Mouse (Mus musculus) left cerebral cortex, postnatal 25 days (tissue): ENCODE data around the gene Btnl2. TPM values are rescaled to one million over a fixed set of nuclear protein-coding genes. Genes with fewer than 3 reads are reported as not detected.
"Not testable (repeated sequence)": the region's sequence is repeated elsewhere in the genome, so short reads cannot be mapped to it uniquely, and the experiment has no call there.

Source experiments
- DNase-seq, 2 experiments: peaks; one replicate each; pipeline ENCODE4 v3.0.0; 2022; ENCODE audit warnings: low spot score in 2 of 2, mixed read lengths in 1 of 2
- intact Hi-C: fragments of 180-260 bp; cut with DNase I; formaldehyde crosslinking; loops from one replicate; pipeline ENCODE4 v1.15.1; 2025
- total RNA-seq, 2 experiments: library from RNA; stranded (reverse); gene quantifications; 2 replicates each; pipeline ENCODE4 v1.2.3; 2021

Btnl2 gene
- total RNA-seq, result under 1 TPM; 0.71 to 0.73 TPM

DNA sequence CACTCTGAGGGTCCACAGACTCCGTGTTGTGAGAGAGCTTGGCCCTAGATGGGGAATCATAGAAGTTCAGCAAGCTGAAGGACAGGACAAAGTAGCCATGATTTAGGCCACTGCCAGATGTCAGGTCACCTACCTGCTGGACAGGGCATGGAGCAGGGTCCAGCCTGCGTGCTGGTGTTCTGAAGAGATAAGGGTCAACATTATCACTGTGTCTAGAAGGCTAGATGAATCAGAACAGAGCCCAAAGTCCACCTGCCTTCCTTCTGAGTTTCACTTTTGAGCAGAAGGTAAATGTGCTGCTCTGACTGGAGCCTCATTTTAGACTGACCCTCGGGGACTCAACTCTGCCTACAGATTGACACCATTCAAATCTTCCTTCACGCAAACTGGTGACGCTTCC lies at the start of gene Btnl2:
TSS of gene Btnl2 (plus strand) at position 284 of the 400 bp plus-strand sequence.
- DNase-seq, result no peak
- intact Hi-C loops, result loop anchor here (5.0 kb wide), 1 partner anchor 182 kb away; no protein-coding TSS in a partner anchor

DNA sequence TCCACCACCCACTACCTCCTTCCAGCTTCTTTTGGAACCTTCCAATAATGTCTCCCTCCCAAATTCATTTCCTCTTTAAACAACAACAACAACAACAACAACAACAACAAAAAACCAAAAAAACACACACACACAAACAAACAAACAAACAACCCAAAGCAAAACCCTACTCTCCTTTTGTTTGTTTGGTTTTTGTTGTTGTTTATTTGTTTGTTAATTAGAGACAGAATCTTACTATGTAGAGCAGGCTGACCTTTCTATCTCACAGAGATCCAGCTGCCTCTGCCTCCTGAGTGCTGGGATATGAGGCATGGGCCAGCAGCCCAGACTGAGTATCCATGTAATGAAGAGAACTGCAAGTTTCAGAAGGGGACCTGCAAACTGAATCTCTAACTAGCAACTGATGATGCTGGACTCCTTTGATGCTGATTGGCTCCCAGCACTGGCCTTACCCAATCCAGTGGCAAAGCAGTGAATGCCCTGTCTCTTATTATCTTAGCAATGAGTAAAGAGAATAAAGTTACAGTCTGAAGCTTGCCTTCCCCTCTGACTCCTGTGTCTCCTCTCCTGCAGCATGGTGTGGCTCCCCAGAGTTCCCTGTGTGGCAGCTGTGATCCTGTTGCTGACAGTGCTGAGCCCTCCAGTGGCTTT lies 49.1 kb upstream of the Btnl2 start, which contains the start of gene H2-Eb1:
TSS of gene H2-Eb1 (plus strand) at position 488 of the 651 bp plus-strand sequence.
- intact Hi-C loops, result no loop called here
- peak; percentile 90 to 95 for DNase-seq

DNA sequence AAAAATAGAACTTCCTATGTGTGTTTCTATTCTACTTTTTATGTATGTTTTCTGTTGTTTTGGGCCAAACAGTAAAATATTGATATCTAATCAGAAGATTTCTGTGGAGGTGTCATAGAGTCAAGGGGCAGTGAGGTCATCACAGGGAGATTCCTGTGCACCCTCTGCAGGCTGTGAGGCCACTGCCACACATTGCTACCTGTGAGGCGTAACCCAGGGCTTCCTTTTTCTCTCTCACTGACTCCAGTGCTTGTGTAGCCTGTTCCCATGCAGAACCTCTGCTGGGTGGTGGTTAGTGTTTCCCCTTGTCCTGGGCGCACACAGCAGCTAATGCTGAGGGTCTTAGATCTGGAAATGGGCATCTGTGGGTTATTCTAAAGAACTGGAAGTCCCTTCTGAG lies 48.2 kb upstream of the Btnl2 start:
- intact Hi-C loops, result no loop called here
- no peak for DNase-seq

DNA sequence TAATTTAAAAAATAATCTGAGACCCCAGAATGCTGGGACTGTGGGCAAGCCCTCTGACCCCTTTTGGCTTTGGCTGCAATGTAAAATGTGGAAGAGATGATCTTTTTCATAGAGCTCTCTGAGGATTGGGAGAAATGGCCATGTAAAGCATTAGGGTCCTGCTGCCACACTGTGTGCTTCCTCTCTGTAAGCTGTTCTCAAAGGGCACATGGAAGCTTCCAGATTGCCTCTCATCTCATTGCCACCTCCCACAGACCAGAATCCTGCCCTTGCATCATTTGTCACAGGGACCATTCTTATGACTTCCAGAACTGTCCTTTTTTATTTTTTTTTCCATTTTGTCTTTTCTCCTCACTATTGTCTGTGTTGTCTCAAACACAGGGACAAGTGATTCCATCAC lies 47.4 kb upstream of the Btnl2 start:
- intact Hi-C loops, result no loop called here

GRCm38 (mm10) chr17:34308161-34308560 lies 46.5 kb upstream of the Btnl2 start:
- intact Hi-C loops, result no loop called here
- no peak for DNase-seq

More for the DNA sequence above, 47.4 kb upstream of the Btnl2 start:
- DNase-seq, result no peak

- intact Hi-C loops, result no loop called here
- DNase-seq, result no peak
These were observed 45.4 kb upstream of the Btnl2 start for GRCm38 (mm10) chr17:34309225-34309624.

- intact Hi-C loops, result no loop called here
- peak; percentile 69 to 78 for DNase-seq
These were observed 44.8 kb upstream of the Btnl2 start for GRCm38 (mm10) chr17:34309683-34310385.

- DNase-seq, intact Hi-C loops: not testable (repeated sequence)
These were observed 44.1 kb upstream of the Btnl2 start for GRCm38 (mm10) chr17:34310526-34310925.

DNA sequence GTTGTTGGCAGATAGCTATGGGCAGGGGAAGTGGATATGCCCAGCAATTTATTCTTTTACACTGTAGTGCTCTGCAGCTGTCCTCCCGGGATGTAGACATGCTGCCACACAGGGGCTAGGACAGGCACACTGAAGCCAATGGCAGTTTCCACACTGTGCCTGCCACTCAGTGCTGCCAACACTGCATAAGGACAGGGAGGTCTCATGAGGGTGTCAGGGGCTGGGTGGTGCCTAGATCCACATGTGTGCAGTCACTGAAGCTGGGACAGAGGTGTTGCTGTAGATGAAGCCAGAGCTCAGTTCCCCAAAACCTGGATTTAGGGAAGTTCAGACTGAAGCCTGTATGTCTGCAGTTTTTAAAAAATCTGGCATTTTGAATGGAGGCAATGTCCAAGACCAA lies 42.4 kb upstream of the Btnl2 start:
- intact Hi-C loops, result no loop called here
- no peak for DNase-seq

DNA sequence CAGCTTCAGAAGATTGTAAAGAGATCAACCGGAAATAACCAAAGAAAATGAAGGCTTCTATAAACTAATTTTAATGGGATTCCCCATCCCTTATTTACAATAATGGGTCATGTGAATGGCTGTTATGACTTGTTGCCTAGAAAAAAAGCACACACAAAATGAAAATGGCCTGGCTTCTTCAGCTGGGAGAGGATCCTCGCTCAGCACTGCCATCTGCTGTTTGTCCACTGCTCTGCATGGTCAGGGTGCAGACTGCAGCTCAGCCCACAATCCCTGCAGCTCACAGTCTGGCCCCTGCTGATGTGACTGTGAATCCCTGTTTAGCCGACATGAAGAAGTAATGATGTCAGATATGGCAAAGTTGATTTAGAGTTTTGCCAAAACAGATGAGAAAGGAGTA lies 41.2 kb upstream of the Btnl2 start:
- intact Hi-C loops, result loop anchor here (1.0 kb wide), 1 partner anchor 63 kb away; no protein-coding TSS in a partner anchor

DNA sequence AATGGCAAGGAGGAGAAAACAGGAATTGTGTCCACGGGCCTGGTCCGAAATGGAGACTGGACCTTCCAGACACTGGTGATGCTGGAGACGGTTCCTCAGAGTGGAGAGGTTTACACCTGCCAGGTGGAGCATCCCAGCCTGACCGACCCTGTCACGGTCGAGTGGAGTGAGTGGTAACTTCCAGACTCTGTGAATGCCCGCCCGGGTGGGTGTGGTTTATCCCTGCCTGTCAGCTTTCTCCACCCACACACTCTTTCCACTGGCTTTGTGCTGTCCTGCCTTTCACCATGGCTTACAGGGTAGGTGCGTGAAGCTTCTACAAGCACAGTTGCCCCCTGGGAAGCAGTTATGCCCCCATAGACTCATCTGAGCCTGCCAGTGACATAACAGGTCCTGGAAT lies 40.3 kb upstream of the Btnl2 start:
- DNase-seq, result no peak
- intact Hi-C loops, result no loop called here

More for the DNA sequence above, 41.2 kb upstream of the Btnl2 start:
- peak; percentile 75 to 80 for DNase-seq

GRCm38 (mm10) chr17:34315512-34315911 lies 39.1 kb upstream of the Btnl2 start:
- DNase-seq, result no peak
- intact Hi-C loops, result no loop called here

DNA sequence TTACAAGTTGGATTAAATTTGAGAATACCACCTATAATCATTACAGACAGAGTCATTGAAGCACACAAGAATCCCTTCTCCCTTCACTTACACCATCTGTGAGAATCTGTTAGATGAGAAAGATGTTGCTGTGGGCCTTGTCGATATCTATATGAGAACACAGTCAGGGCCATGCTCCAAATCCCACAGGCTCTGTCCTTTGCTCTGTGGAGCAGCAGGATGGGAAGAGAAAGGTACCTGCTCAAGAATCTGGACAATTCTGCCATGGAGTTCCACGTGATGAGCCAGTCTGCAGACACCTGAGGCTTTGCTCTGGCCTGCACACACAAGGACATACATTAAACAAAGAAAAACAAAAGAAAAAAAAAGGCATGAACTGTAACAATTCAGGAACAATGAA lies 37.9 kb upstream of the Btnl2 start:
- intact Hi-C loops, result no loop called here
- DNase-seq, result no peak

GRCm38 (mm10) chr17:34317275-34317674 lies 37.3 kb upstream of the Btnl2 start:
- DNase-seq, result no peak
- intact Hi-C loops, result no loop called here

DNA sequence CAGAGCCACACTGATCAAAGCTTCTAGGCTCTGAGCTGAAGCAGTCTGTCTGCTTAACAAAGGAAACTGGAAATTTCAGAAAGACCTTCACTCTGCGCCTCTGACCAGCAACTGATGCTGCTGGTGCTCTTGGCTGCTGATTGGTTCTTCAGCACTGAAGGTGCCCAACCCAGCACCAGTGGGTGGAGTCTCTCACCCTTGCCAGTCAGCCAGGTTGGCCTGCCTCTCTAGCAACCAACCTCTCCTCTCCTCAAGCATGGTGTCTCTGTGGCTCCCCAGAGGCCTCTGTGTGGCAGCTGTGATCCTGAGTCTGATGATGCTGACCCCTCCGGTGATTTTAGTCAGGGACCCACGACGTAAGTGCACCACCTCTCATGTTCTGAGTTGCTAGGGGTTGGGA lies 29.2 kb upstream of the Btnl2 start, which contains the start of gene H2-Eb2:
TSS of gene H2-Eb2 (plus strand) at position 230 of the 400 bp plus-strand sequence.
- DNase-seq, result no peak
- intact Hi-C loops, result no loop called here

DNA sequence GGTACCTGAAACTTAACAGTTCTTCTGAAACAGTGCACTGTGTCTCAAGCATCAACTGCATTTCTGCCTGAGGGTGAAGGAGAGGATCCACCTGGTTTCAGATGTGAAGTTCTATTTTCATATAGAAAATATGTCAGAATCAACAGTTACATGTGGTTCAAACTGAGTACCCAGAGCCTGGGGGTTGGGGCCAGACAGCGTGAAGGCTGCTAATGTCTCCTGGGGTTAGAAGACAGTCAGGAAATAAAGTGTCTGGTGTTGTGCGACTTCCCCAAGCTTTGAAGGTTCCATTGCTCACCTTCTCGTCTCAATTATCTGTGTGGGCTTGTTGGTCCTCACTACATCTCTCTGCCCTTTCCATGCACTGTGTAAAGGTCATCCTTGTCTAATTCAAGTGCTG lies 28.2 kb upstream of the Btnl2 start:
- intact Hi-C loops, result no loop called here
- no peak for DNase-seq

DNA sequence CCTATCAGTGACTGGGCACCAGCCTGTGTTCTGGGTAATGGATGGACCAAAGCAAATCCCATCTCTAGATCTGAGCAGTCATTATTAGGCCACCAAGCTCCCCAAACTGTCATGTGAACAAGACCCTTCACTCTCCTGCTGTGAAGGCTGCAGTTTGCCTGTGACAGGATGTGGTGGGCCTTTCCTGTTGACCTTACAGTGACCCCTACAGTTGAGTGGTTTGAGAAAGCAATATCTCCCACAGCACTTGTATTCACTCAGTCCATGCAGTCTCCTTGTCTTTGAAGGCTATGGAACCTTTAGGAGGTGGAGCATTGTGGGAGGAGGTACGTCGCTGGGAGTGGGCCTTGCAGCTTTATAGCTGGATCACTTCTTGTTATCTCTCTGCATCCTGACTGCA lies 24.8 kb upstream of the Btnl2 start:
- intact Hi-C loops, result no loop called here
- DNase-seq, result no peak

DNA sequence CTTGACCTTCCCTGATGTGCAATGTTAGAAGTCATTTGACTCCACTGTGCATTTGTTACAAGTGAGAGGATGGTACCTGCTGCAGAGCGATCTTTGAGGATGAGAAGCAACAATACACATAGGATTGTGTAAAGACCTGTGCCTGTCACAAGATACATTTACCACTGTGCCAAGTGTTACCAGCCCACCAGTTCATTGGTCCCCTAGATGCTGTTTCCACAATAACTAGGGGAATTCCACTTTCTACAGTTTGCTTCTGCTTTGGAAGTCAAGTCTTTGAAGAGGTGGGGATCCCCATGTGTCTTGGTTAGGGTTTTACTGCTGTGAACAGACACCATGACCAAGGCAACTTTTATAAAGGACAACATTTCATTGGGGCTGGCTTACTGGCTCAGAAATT lies 23.4 kb upstream of the Btnl2 start:
- intact Hi-C loops, result no loop called here
- DNase-seq, result no peak

DNA sequence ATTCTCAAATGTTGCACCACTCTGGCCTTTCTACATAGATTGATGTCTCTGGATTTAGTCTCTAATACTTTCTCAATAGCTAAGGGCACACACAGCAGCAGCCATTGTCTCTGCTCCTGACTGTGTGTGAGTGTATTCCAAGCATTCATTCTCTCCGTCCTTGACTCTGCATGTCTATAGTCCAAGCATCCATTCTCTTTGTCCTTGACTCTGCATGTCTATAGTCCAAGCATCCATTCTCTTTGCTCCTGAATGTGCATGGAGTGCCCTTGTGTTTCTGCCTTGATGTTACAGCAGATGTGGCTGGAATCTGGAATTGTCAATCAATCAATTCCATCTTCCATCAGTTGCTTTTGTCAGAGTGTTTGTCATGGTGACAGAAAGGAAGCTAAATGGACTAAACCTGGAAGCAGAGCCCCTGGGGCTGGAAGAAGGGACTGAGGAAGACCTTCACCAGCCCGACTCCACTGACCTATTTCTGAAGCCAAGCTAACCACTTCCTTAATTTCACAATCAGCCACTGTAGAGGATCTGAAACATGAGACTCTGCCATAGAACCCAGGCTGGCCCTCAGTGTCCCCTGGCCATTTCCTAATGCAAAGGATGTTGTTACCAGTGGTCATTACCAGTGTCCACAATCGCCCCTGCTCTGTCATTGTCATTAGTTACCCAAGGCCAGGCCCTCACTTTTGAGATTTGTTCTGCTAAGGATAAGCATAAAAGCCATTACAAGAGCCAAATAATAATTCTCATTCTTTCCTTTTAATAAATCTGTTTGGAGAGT lies 13.8 kb upstream of the Btnl2 start:
- intact Hi-C loops, result no loop called here
- DNase-seq, result peak in 1 of 2 experiments; percentile 8

GRCm38 (mm10) chr17:34344882-34345281 lies 9.7 kb upstream of the Btnl2 start:
- intact Hi-C loops, result no loop called here
- DNase-seq, result no peak
